Mouse (Mus musculus): Measurements from ENCODE around the gene Klk12.

The Klk12 gene

GRCm38 (mm10) chr7:43796355-43796754, 27.7 kb downstream of the Klk12 start:
- DNase-seq (ENCODE audit: low spot score in 2 of 2): no peak

GRCm38 (mm10) chr7:43797333-43797769, 28.7 kb downstream of the Klk12 start, which contains the start of gene Klk8:
Gene Klk8 (plus strand): TSS chr7:43797577.
- DNase-seq (ENCODE audit: low spot score in 2 of 2): no peak

- DNase-seq (ENCODE audit: low spot score in 2 of 2): no peak
Observed at GRCm38 (mm10) chr7:43797844-43798462, 29.3 kb downstream of the Klk12 start.

DNA sequence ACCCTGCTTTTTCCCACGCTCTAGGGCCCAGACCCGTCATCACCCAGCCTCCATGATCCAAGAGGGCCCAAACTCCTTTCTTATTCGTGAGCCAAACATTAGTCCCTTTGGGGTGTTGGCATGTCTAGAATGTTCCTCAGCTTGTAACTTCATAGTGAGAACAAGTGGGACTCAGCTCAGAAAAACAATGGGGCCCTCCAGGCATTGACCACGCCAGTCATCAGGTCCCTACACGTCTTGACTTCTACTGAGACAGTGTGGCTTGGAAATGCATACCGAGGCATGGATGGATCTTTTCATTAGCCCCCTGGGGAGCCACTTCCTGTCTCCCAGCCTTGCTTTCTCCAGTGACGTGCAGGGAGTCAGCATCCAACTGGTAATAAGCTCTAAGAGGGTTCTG, 31.2 kb downstream of the Klk12 start:
- DNase-seq (ENCODE audit: low spot score in 2 of 2): no peak

DNA sequence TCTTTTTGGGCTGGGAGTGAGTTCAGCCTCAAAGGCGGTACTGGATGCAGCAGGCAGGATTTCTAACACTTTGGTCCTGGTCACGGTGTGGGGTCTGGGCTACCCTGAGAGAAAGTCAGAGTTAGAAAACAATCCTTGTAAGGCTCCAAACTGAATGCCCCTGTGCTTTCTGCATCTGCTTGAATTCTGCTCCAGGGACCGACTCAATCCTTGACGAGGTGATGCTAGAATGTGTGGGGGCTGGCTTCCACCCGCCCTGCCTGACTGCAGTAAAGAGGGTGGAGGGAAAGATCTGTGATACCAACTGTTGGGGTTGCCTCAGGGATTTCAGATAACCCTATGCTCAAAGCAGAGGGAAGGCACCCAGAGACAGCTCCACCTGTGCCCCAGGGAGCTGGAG, 42.3 kb downstream of the Klk12 start, which contains the start of gene Klk7:
Gene Klk7 (plus strand): TSS at position 301 of the 400 bp plus-strand sequence.
- no peak for DNase-seq (ENCODE audit: low spot score in 2 of 2)

- no peak for DNase-seq (ENCODE audit: low spot score in 2 of 2)
Observed at GRCm38 (mm10) chr7:43815211-43815610, 46.5 kb downstream of the Klk12 start.

- DNase-seq (ENCODE audit: low spot score in 2 of 2): no peak
Observed at GRCm38 (mm10) chr7:43816746-43817145, 48.0 kb downstream of the Klk12 start.

- no peak for DNase-seq (ENCODE audit: low spot score in 2 of 2)
Observed at GRCm38 (mm10) chr7:43821581-43821980, 52.9 kb downstream of the Klk12 start.
